Mouse (Mus musculus) heart, embryonic 13.5 days (tissue): ENCODE measurements at regions not wholly inside any gene's neighbourhood (a gene's known extent, or its start where the extent isn't known, plus 50 kb on each side); places are given as distances from the start of the nearest gene placed in this dataset.

Experiments used
- ATAC-seq: fragments of 200-750 bp; cut with Nextera tagmentation; 2 replicates; pipeline ENCODE4 v1.8.0; 2017; ENCODE audit warnings: moderate TSS enrichment; ENCODE audit not compliant: insufficient number of reproducible peaks, low FRiP score, low TSS enrichment; ENCODE audit errors: extremely low read depth
- H3K27ac ChIP-seq: fragments of 300-500 bp; sonication (generic); replicated peaks from 2 replicates; pipeline ENCODE4 v1.5.1; 2015; ENCODE audit warnings: moderate library complexity, mild to moderate bottlenecking, inconsistent platforms
- H3K27me3 ChIP-seq: fragments of 300-500 bp; sonication (generic); replicated peaks from 2 replicates; pipeline ENCODE4 v1.6.1; 2015; ENCODE audit warnings: mild to moderate bottlenecking, inconsistent platforms
- H3K36me3 ChIP-seq: fragments of 300-500 bp; sonication (generic); 2 replicates; pipeline ENCODE4 v1.6.1; 2015; ENCODE audit warnings: mild to moderate bottlenecking, inconsistent platforms
- H3K4me1 ChIP-seq: fragments of 300-500 bp; sonication (generic); 2 replicates; pipeline ENCODE4 v1.6.1; 2015; ENCODE audit warnings: inconsistent platforms
- H3K4me2 ChIP-seq: fragments of 300-500 bp; sonication (generic); 2 replicates; pipeline ENCODE4 v1.6.1; 2015; ENCODE audit warnings: inconsistent platforms, mild to moderate bottlenecking, moderate library complexity
- H3K4me3 ChIP-seq: fragments of 300-500 bp; sonication (generic); 2 replicates; pipeline ENCODE4 v1.5.1; 2015; ENCODE audit warnings: moderate library complexity, mild to moderate bottlenecking, inconsistent platforms
- H3K9ac ChIP-seq: fragments of 300-500 bp; sonication (generic); 2 replicates; pipeline ENCODE4 v1.6.1; 2015; ENCODE audit warnings: inconsistent platforms, mild to moderate bottlenecking, moderate library complexity
- H3K9me3 ChIP-seq: fragments of 300-500 bp; sonication (generic); 2 replicates; pipeline ENCODE4 v1.6.1; 2016; ENCODE audit warnings: inconsistent platforms
- WGBS: fragments of 180-500 bp; shearing (Covaris S2); methylation state at CpG from one replicate; pipeline ENCODE4 v1.1.7; 2015; ENCODE audit warnings: mixed read lengths; 5-methylcytosine and 5-hydroxymethylcytosine counted together

DNA sequence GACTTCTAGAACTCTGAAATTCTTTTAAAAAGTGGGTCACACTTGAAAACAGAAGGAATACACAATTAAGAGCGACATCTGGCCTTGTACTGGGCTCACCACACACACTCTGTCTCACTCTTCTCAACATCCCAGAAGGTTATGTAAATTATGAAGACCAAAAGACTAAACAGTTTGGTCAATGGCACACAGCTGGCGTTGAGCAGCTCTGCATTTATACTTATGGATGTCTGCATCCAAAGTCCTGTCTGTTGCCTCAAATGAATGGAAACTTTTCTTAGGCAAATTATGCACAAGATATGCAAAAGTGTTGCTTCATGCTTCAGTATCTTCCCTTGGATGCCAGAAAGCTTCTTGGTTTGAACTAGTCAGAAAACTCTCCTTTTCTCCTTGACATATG is 323.5 kb downstream of the Ppp3ca start:
- no peak overlapping the region for H3K4me3 ChIP-seq
- H3K27ac ChIP-seq, result no peak overlapping the region
- 72% methylated on average over 2 of the region's 2 CpGs for WGBS
- no peak overlapping the region for H3K4me2 ChIP-seq
- no peak for ATAC-seq
- no peaks in the 10 kb centered on the region for H3K36me3 ChIP-seq
- no peaks in the 10 kb centered on the region for H3K4me1 ChIP-seq
- no peaks in the 10 kb centered on the region for H3K9me3 ChIP-seq
- no peak overlapping the region for H3K9ac ChIP-seq
- no peaks in the 10 kb centered on the region for H3K27me3 ChIP-seq

DNA sequence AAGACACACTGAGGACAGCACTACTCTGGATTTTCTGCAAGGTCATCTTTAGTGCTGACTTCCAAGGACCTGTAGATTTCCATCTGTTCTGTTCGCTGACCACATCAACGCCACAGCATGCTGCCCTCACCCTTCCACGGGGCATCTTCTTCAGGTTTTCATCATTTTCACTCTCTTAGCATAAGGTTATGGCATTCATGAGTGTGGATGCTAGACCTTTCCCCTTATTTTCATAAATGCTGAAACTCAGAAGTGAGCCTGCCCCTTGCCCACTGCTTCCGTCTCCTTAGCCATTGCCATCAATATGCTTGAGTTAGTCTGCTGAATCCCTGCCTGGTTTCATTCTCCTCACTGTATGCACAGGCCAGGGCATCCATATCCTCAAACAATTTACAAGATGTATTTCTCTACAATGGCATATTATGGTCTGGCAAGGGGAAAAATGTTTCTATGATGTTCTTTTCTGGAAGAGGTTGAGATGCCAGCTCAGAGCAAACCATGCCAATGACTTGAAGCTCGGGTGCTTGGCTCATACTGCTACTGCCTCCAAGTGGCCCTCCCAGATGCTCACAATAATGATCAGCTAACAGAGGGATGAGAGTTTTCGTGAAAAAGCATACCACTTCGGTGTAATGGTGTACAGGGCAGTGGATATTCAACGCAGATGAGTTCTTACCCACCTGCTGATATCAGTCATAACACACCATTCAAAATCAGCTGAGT is 324.6 kb downstream of the Ppp3ca start:
- ATAC-seq, result no peak

DNA sequence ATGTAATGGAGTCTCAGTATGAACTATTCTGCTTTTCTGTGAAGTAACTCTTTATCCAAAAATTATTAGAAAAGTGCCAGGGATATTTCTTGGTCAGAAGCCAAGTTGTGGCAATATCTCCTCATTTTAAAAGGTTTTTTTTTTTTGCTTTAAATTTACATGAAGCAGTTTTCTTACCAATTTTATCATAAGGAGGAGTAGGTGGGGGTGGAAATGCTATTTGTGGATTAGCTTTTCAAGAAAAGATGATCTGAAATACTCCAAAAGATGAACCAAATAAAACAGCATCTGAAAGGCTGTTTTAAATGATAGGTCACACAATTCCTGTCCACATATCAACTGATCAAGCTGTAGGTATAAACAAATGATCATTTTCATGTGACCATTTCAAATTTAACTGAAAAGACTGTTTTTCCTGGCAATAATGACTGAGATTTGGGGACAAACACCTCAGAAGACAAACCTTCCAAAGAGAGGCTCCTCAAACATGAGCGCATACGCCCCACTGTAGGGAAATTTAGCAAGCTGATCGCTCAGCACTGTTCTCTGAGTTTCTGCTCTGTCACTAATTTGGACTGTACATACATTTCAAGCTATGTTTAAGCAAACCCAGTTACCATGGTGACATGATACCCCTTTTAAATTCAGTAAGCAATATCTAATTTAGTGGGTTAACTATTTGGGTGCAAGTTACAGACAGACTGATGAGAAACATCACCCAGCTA is 325.8 kb downstream of the Ppp3ca start:
- Histone ChIP-seq H3K36me3 (no peaks in the 10 kb centered on the region), H3K9me3 (no peaks in the 10 kb centered on the region), H3K4me3 (no peak overlapping the region), H3K4me2 (no peak overlapping the region), H3K4me1 (no peaks in the 10 kb centered on the region), H3K27ac (no peak overlapping the region), H3K9ac (no peak overlapping the region), H3K27me3 (no peaks in the 10 kb centered on the region)
- 83% methylated on average over 3 of the region's 3 CpGs for WGBS
- ATAC-seq, result no peak

More for the DNA sequence above, 324.6 kb downstream of the Ppp3ca start:
- 79% methylated on average over 8 of the region's 8 CpGs for WGBS
- H3K4me1 ChIP-seq, result no peaks in the 10 kb centered on the region
- H3K27me3 ChIP-seq, result no peaks in the 10 kb centered on the region
- H3K36me3 ChIP-seq, result no peaks in the 10 kb centered on the region
- H3K9ac ChIP-seq, result no peak overlapping the region
- no peak overlapping the region for H3K4me2 ChIP-seq
- no peak overlapping the region for H3K27ac ChIP-seq
- no peak overlapping the region for H3K4me3 ChIP-seq
- no peaks in the 10 kb centered on the region for H3K9me3 ChIP-seq

DNA sequence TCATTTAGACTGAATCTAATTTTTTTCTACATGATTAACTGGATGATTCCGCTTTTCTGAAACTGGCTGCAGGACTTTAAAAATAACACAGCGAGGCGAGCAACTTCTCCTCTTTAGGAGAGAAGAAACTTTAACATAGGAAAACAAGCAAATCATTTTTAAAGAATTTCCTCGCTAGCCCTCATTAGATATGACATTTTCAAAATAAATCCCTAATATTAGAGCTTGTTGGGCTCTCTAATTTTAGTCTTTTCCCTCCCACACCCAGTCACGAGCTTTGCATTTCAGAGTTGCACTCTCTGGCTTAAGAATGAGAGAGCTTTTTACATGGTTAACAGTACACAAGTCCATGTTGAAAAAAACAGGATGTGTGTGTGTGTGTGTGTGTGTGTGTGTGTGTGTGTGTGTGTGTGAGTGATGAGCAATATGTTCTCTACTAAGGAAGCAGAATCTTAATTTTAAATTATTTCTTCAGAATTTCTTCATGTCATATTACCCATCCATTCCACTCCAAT is 326.5 kb downstream of the Ppp3ca start:
- ATAC-seq, result no peak
- 71% methylated on average over 5 of the region's 5 CpGs for WGBS
- no peaks in the 10 kb centered on the region for H3K36me3 ChIP-seq
- no peaks in the 10 kb centered on the region for H3K9me3 ChIP-seq
- H3K27me3 ChIP-seq, result no peaks in the 10 kb centered on the region
- no peak overlapping the region for H3K4me2 ChIP-seq
- no peaks in the 10 kb centered on the region for H3K4me1 ChIP-seq
- no peak overlapping the region for H3K27ac ChIP-seq
- H3K9ac ChIP-seq, result no peak overlapping the region
- no peak overlapping the region for H3K4me3 ChIP-seq

DNA sequence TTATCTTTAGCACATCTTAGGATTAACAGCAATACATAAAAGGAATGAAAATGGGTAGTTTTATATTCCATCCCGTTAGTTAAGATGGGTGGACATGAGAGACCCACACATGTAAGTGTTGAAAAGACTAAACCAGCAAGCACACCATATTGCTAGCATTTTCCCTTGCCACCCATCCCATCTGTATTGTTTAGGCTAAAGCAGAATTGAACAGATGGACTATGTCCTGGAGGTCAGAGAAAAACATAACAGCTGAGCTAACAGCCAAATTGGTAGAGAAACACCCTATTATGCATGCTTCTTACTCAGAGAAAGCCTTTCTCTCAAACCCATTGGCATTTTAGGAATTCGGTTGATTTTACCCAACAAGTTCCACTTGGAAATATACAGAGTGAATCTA is 329.3 kb upstream of the Emcn start:
- 68% methylated on average over 2 of the region's 2 CpGs for WGBS
- H3K4me1 ChIP-seq, result no peaks in the 10 kb centered on the region
- no peaks in the 10 kb centered on the region for H3K27me3 ChIP-seq
- no peak for ATAC-seq
- H3K4me2 ChIP-seq, result no peak overlapping the region
- H3K4me3 ChIP-seq, result no peak overlapping the region
- no peaks in the 10 kb centered on the region for H3K36me3 ChIP-seq
- H3K9me3 ChIP-seq, result no peaks in the 10 kb centered on the region
- H3K9ac ChIP-seq, result no peak overlapping the region
- no peak overlapping the region for H3K27ac ChIP-seq

DNA sequence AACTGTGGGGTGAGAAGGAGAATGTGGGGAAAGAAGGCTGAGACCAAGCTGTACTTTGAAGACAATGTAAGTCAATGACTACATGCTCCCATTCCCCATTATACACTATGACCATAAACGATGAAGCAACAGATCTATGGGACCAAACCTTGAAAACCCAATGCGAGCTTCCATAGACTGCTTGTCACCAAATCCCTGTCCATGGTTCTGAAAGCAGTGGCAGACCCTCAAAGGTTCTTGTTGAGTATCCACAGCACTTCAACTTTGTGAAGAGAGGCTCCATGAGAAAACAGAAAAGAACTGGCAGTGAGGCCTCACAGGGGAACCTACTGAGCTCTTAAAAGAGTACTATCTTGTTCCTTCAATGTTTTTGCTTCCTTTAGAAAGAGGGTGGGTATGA is 326.2 kb upstream of the Emcn start:
- ATAC-seq, result no peak

DNA sequence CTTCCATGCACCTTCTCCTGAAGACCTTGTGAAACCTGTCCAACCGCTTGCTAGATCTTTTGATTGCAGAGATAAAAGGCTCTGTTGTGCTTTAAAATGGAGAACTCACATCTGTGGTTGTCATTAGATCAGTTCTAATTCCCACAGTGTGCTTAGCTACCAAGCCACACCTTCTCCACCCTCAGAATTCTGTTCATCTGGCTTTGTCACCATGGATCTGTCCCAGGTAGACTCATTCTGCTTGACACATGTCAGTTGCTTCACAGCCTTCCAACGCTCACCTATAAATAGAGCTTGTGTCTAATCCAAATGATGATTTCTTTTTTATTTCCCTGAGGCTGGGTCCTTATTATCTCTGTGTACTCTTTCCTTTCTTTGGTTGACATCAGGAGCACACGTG is 325.7 kb upstream of the Emcn start:
- no peak for ATAC-seq
- Histone ChIP-seq H3K9me3 (no peaks in the 10 kb centered on the region), H3K4me3 (no peak overlapping the region), H3K36me3 (no peaks in the 10 kb centered on the region), H3K9ac (no peak overlapping the region), H3K4me1 (no peaks in the 10 kb centered on the region), H3K27ac (no peak overlapping the region), H3K4me2 (no peak overlapping the region), H3K27me3 (no peaks in the 10 kb centered on the region)
- 68% methylated on average over 3 of the region's 3 CpGs for WGBS

More for the DNA sequence above, 326.2 kb upstream of the Emcn start:
- no peaks in the 10 kb centered on the region for H3K4me1 ChIP-seq
- H3K9me3 ChIP-seq, result no peaks in the 10 kb centered on the region
- H3K4me3 ChIP-seq, result no peak overlapping the region
- no peaks in the 10 kb centered on the region for H3K36me3 ChIP-seq
- no peaks in the 10 kb centered on the region for H3K27me3 ChIP-seq
- H3K4me2 ChIP-seq, result no peak overlapping the region
- WGBS, result 53% methylated on average over 2 of the region's 2 CpGs
- no peak overlapping the region for H3K27ac ChIP-seq
- no peak overlapping the region for H3K9ac ChIP-seq

DNA sequence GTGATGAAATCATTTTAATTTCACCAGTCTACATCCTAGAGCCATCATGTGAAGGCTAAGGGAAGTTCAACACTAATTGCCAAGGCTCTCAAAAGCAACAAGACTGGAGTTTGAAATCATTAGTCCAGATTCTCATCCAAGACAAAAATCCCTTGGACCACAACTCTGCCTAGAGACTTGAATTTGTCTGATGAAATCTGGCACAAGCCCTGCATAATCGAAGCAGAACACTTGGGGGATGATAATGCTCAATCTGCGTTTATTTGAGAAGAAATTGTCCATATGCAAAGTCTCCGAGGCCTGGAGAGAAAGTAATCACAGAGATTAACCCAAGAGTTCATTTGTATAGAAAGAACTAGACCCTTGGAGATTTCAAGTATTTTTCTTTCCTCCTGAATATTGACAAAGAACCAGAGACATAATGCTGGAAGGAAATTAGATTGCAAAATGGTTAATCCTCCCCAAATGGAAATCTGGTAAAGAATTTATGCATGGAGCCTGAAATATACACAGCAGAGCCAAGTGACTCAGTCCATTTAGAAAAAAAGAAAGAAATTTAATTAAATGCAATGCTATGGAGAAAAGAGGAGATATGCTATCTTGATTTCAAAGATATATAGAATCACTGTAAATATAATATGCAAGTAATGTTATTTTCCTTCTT is 320.8 kb upstream of the Emcn start:
- no peak overlapping the region for H3K9ac ChIP-seq
- no peak for ATAC-seq
- no peaks in the 10 kb centered on the region for H3K36me3 ChIP-seq
- no peaks in the 10 kb centered on the region for H3K27me3 ChIP-seq
- no peak overlapping the region for H3K4me3 ChIP-seq
- H3K4me1 ChIP-seq, result no peaks in the 10 kb centered on the region
- WGBS, result 56% methylated on average over 3 of the region's 3 CpGs
- no peaks in the 10 kb centered on the region for H3K9me3 ChIP-seq
- no peak overlapping the region for H3K4me2 ChIP-seq
- H3K27ac ChIP-seq, result no peak overlapping the region

DNA sequence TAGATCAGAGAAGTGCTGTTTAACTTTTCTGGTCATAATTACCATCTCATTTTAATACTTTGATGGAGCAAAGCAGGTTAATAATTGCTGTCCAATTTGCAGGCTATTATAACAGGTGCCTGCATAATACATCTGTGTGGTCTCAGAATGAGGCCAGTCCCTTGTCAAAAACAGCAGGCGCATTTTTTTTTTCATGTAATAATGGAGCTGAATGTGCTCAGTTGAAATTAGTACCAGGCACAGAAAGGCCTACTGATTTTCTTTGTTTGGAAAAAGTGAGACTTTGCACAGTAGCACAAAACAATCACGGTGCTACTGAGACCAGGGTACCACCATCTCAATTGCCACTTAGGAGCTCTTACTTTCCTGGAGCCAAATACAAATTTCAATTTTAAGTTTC is 311.3 kb upstream of the Emcn start:
- H3K4me3 ChIP-seq, result no peak overlapping the region
- H3K9me3 ChIP-seq, result no peaks in the 10 kb centered on the region
- no peaks in the 10 kb centered on the region for H3K4me1 ChIP-seq
- no peak overlapping the region for H3K9ac ChIP-seq
- no peak overlapping the region for H3K4me2 ChIP-seq
- no peaks in the 10 kb centered on the region for H3K27me3 ChIP-seq
- WGBS, result 72% methylated on average over 2 of the region's 2 CpGs
- H3K36me3 ChIP-seq, result no peaks in the 10 kb centered on the region
- no peak for ATAC-seq
- no peak overlapping the region for H3K27ac ChIP-seq

DNA sequence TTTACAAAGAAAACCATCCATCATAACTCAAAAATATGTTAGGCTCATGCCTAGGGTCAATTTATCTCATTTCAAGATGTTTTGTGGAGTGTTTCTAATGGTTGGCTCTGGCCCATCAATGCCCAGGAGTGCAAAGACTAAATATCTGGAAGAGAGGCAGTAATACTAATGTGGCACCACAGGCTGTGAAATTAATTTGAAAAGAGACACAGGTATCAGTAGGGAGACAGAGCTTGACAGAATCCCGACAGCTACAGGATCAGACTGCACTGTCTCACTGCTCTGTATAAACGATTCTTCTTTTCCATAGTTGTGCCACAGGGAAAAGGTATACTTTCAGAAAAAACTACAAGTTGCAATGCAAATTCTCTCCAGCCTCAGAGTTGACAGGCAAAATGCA is 308.1 kb upstream of the Emcn start:
- ATAC-seq, result no peak
- WGBS, result 63% methylated on average over 2 of the region's 2 CpGs
- no peak overlapping the region for H3K9ac ChIP-seq

DNA sequence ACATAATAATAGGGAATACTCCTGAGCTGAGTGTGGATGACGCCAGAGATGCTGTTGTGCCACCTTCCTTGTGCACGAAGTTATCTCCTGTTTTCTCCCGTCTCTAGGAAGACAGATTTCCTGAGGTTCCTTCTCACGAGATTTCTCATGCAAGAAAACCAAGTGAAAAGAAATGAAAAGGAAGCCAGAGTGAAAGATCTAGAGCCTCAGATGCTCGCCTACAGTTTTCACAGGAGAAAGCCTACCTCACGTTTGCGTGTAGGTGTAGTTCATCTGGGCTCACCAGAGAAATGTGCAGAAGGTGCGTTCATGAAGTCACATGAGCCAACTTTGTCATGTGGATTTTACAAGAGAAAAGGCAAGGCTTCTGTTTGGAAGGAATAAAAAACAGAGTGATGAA is 301.2 kb upstream of the Emcn start:
- no peak overlapping the region for H3K9ac ChIP-seq

More for the DNA sequence above, 308.1 kb upstream of the Emcn start:
- Histone ChIP-seq H3K4me3 (no peak overlapping the region), H3K9me3 (no peaks in the 10 kb centered on the region), H3K4me2 (no peak overlapping the region), H3K4me1 (no peaks in the 10 kb centered on the region), H3K27ac (no peak overlapping the region), H3K27me3 (no peaks in the 10 kb centered on the region), H3K36me3 (no peaks in the 10 kb centered on the region)

More for the DNA sequence above, 301.2 kb upstream of the Emcn start:
- Histone ChIP-seq H3K27ac (no peak overlapping the region), H3K36me3 (no peaks in the 10 kb centered on the region), H3K4me3 (no peak overlapping the region), H3K4me1 (no peaks in the 10 kb centered on the region), H3K9me3 (no peaks in the 10 kb centered on the region), H3K27me3 (no peaks in the 10 kb centered on the region), H3K4me2 (no peak overlapping the region)
- WGBS, result 64% methylated on average over 8 of the region's 8 CpGs
- ATAC-seq, result no peak
